Mouse (Mus musculus): ENCODE results near the gene Dst. TPM values are rescaled to one million over a fixed set of nuclear protein-coding genes. Genes with fewer than 3 reads are reported as not detected.

Dst gene
- polyA plus RNA-seq, 1 experiment from 2014 or later = 35.2 TPM

Small RNAs within 50 kb of the gene (microRNA-seq; reads per million reads assigned to microRNA genes)
- gene Mir6896 = not detected

Other genes starting within 250 kb of the Dst start
- gene Prim2, start 238.4 kb upstream of the Dst start, polyA plus RNA-seq (2015; fragmentation: Nextera tagmentation; extraction: Ambion mirVana) = 33.5 and 35.0 TPM in 2 replicates
- 35.3 and 36.3 TPM in 2 replicates for gene Rab23, start 188.3 kb upstream of the Dst start, polyA plus RNA-seq (2015; fragmentation: Nextera tagmentation; extraction: Ambion mirVana)
- 23.7 and 25.0 TPM in 2 replicates for gene Bag2, start 150.4 kb upstream of the Dst start, polyA plus RNA-seq (2015; fragmentation: Nextera tagmentation; extraction: Ambion mirVana)
- 44.4 and 47.0 TPM in 2 replicates for gene Zfp451, start 93.6 kb upstream of the Dst start, polyA plus RNA-seq (2015; fragmentation: Nextera tagmentation; extraction: Ambion mirVana)
- gene Bend6, start 409 bp upstream of the Dst start, polyA plus RNA-seq (2015; fragmentation: Nextera tagmentation; extraction: Ambion mirVana) = 42.8 and 47.1 TPM in 2 replicates